Mouse (Mus musculus) CD8-positive naive resting alpha-beta T cell, adult 2 months (primary cell): ENCODE results near the gene Kdelc2.

ENCODE experiments used
- DNase-seq, 2 experiments: peaks; one replicate each; pipeline ENCODE4 v3.0.0; 2022; ENCODE audit warnings: low read depth in 2 of 2, low spot score in 2 of 2

Gene Kdelc2

DNA sequence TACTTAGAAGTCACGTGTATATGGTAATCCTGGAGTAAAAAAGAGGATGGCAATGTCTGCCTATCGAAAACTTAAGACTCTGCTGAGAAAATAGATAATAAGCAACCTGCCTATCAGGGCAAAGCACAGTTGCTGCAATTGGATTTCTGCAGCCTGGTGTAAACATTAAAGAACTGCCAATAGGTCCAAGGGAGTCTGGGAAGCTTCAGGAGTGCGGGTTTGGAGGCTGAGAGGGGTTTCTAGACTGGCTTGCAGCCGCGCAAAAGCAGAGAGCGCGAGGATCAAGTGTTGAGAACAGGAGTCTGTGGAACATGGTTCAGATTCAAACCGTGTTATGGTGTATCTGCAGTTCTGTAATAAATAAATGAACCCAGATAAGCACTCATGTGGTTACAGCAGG is 1.0 kb downstream of the Kdelc2 start:
- no peak for DNase-seq

DNA sequence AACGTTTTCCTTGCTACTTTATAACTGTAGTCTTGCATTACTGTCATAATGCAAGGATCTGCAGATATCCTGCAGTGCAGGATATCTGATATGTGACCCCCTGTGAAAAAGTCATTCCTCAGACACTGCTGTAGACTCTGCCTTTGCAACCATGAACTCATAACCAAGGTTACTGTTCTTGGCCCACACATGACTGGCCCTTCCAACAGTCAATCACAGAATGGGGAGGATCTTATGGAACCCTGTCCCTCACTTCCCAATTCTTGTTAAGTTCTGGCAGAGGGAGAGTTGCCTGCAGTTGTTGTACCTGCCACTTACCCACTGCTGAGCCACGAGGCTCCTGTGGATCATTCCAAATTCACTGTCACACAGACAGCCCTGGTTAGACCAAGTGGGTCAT is 3.6 kb downstream of the Kdelc2 start:
- no peak for DNase-seq

DNA sequence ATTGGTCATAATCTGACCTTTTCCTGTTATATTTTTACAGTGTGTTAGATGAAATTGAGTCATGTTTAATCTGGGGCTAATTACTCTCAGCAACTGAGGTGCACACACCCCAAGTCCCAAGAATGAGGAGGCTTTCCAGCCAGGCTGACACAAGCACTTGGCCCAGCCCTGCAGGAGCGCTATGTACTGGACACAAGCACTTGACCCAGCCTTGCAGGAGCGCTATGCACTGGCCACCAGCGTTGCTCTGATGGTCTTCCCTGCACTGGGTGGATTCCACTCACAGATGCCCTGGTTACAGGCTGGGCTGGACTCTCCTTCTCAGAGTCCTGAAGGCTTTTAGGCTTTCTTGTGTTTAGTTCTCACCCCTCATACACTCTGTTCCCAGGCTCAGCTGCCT is 5.3 kb downstream of the Kdelc2 start:
- DNase-seq = no peak

DNA sequence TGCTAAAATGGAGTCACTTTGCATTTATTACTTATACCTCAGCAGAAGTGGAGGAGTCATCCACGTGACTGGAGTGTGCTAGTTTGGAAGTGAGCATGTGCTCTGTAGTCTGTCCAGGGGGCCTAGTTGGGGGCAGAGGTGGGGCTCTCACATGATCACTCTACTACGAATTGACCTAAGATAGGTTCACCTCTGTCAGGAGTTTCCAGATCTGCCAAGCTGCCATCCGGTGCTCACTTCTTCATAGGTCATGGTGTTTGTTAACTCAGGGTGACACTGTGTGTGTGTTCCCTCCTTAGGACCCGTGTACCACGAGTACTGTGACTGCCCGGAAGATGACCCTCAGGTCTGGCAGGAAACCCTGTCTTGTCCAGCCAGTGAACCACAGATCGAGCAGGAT is 6.3 kb downstream of the Kdelc2 start:
- DNase-seq = no peak

DNA sequence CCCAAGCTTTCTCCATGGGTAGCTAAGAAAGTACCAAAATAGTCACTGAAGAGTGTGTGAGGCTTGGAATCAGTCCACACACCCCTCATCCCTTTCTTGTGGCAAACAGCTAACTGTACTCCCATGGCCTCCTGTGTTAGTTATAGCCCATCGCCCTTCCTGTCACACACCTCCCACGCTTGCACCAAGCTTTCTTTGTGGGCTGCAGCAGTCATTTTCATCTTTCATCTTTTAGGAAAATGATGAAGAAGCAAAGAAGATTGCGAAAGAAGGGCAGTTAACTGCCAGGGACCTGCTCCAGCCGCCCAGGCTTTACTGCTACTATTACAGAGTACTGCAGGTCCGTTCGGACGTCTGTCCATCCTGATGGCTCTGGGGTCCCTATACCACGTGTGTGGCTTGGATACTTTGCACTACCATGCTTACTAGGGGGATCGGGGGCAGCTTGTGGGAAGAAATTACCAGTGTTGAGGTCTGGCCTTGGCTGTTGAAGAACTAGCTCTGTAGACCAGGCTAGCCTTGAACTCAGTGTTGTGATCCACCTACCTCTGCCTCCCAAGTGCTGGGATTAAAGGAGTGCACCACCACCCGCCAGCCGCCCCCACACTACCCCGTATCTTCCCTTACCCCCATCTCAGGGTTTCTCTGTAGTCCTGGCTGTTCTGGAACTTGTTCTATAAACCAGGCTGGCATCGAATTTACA is 14.0 kb downstream of the Kdelc2 start:
- DNase-seq = no peak

DNA sequence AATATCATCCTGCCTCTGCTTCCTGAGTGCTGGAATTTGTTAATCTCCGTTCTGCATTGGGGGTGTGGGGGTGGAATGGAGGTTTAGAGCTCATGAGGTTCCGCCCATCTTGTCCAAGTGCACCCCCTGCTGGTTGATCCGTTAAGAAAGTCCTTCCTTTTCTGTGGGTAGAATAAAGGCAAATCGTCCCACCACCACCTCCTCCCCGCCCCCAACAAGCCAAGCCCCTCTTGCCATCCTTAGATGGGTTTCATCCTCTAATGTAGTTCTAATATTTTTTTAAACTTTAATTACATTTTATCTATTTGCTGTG is 14.5 kb downstream of the Kdelc2 start:
- peak; percentile 35 to 66 for DNase-seq

DNA sequence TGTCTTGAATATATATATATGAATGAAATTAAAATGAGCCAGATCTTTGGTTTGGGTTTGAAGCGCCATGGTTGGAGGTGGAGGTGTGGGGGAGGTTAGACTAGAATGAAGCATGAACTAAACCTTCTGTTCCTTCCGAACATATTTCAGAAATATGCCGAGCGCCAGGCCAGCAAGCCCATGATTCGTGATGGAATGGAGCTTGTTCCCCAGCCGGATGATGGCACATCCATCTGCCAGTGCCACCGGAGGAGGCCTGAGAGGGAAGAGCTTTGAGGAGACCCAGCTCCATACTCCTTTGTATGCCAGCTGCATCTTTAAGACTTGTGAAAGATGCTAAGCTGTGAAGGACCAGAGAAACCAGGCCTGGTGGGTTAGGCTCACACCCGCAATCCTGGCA is 15.7 kb downstream of the Kdelc2 start:
- DNase-seq = no peak

DNA sequence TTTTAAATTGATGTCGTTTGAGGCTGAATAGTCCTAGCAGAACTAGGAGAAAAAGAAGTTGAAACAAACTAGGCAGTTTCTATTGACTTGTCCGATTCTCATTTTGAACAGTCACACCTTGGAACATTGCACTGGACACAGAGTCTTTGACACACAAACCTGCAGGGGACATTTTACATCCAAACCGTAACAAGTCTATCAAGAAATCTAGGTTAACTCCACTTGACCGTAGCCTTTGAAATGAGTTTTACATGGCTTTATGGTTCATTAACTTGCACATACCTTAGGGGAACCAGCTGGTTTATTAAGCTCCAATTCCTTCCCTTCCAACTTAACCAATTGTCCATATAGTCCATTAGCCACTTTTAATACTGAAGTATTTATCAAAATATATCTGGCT is 16.9 kb downstream of the Kdelc2 start:
- DNase-seq = no peak

DNA sequence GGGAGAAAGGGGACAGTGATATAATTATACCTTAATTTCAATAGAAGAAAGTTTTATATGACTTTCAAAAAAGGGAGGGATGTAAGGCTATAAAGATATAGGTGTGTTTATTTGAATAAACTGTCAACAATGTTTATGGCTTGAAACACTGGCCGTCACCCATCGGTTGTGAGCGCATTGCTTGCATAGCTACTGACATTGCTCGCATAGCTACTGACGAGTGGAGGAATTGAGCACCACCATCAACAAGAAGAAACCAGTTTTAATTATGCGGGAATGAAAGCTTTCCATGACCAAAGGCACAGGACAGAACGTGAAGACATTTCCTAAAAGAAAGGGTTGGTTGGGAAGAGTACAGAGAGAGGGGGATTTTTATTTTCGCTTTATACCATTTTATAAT is 17.3 kb downstream of the Kdelc2 start:
- DNase-seq = no peak

DNA sequence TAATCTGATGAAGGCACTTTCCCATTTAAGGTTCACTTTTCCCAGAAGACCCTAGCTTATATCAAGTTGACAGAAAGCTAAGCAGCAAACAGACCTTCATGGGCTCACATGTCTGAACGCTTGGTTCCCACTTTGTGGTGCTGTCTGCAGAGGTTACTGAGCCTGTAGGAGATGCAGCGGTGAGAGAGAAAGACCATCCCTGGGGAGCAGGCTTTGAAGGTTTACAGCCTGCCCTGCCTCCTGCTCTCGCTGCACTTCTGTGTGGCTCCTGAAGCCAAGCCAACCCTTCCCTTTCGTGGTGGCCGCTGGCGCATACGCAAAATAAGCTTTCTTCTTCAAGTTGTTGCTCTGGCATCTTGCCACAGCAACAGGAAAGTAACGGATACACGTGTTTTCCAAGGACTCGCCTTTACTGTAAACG is 18.5 kb downstream of the Kdelc2 start, which contains the start of gene 4930550C14Rik:
Gene 4930550C14Rik, plus strand, starts transcription at position 35 of the 421 bp plus-strand sequence.
- no peak for DNase-seq

DNA sequence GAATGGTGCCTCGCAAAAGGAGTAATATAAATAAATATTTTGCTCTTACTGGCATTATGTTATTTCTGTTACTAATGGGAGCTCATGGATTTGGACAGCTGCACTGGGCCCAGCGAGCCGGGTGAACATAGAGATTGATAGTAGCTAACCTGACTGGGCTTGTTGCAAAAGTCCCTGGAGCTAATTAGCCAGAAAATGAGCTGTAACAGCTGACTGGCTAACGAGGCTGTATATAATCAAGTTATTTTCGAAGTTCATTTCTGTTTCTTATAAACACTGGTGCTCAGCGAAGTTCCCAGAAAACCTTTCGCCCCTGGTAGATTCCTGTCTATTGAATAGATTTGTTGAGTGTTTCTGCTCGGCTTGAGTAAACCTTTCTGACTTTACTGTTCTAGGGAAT is 19.2 kb downstream of the Kdelc2 start:
- no peak for DNase-seq

DNA sequence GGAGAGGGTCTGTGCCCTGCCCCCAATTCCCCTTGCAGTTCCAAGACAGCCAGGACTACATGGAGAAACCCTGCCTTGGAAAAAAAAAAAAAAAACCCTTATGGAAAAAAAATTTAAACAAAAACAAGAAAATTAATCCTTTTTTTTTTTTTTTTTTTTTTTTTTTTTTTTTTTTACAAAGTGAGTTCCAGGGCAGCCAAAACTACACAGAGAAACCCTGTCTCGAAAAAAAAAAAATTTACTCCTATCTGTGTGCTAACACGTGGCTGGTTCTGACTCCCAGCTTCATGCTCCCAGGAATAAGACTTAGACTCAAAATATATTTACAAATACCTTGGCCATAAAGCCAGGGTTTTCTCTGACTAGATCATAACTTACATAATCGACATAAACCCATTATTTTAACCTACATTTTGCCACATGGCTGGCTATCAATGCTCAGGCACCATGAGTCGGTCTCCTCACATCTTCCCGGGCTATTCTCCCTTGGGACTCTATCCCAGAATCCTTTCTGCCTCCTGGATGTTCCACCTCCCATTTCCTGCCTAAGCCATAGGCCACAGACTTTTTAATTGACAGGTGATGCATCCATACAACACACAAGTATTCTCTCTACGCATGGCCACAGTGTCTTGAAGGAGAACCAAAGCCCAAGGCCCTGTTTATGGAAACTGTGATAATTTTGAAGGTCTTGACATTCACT is 20.4 kb downstream of the Kdelc2 start:
- no peak for DNase-seq

DNA sequence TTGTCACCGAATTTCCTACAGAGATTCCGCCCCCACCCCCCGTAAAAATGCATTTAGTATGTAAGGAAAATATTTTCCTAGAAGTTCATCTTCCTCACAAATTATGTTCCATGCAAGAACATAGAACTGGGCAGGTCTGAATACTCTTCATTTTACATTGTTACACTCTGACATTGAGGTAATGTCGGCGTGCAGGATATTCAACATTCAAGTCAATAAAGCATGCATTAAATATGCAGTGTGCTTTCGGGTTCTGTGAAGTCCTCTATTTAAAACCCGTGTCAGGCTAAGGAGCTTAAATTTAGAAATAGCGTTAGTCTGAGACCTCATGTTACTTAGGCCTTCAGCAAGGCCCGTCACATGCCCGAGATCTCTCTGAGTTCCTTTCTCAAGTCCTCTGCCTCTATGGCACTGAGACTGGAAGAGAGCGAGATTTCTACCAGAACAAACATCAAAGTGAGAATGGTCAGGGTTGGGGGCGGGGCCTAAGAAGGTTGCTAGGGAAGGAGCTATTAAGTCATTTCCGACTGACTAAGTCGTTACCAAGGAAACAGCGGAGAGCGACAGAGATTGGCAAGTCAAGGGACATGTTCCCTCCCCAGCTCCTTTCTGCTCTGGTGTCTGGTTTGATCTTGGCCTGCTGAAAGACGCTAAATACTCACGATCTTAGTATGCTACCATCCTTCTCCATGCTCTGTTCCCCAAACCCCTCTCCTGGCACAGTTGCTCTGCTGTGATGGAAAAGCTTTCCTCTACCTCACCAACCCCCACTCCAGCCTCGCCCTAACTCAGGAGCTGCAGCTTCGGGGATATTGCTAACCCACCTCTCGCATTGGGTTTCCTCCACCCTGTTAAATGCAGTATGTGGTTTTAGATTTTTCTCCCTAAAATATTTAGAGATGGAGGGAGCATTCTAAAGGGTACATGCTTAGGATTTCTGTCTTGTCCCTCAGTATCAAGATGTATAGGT is 21.2 kb downstream of the Kdelc2 start:
- DNase-seq = peak; percentile 73 to 82

DNA sequence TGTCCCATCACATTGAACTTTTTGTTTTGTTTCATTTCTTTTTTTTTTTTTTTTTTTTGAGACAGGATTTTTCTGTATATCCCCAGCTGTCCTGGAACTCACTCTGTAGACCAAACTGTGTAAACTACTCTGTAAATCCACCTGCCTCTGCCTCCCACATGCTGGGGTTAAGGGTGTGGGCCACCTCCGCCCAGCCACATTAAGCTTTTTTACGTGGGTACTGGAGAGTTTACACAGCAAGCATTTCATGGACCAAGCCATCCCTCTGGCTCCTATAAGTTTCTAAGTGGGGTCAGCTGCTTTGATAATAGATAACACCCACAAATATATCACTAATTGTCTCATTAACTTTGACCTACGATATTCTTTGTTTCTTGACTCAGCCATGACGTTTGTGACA is 24.7 kb downstream of the Kdelc2 start:
- DNase-seq = no peak

DNA sequence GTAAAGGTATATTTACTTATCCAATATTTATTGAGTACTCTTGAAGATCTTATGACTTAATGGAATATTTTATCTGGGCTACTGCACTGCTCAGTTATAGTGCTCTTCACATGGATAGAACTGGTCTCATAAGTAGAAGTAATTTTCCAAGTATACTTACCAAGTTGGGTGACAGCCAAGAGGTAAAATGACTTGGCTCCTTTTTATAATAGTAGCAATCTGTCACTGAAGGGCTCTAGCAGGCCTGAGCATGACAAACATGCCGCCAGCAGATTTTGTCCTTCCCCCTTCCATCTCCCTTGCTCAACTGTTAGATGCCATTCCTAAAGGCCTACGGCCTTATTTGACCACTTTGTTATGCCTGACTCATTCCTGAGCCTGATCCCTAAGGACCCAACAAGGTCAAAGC is 25.1 kb downstream of the Kdelc2 start:
- no peak for DNase-seq

DNA sequence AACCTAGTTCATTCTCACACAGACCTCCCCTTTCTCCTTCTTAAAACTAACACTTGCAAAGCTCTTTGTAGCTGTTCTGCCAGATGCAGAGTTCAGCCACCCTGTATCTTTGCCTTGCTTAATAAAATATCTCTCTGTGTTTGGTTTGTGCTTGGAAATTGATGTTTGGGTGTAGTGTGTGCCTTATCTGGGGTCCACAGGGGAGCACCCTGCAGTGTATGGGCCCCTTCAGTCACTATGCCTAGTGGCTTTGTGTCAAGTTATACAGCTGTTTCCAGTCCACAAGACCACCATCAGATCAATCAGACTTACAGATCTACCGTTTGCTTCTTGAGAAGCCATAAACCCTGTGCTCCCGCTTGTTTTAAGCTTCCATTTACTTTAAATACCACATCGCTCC is 25.6 kb downstream of the Kdelc2 start:
- no peak for DNase-seq

DNA sequence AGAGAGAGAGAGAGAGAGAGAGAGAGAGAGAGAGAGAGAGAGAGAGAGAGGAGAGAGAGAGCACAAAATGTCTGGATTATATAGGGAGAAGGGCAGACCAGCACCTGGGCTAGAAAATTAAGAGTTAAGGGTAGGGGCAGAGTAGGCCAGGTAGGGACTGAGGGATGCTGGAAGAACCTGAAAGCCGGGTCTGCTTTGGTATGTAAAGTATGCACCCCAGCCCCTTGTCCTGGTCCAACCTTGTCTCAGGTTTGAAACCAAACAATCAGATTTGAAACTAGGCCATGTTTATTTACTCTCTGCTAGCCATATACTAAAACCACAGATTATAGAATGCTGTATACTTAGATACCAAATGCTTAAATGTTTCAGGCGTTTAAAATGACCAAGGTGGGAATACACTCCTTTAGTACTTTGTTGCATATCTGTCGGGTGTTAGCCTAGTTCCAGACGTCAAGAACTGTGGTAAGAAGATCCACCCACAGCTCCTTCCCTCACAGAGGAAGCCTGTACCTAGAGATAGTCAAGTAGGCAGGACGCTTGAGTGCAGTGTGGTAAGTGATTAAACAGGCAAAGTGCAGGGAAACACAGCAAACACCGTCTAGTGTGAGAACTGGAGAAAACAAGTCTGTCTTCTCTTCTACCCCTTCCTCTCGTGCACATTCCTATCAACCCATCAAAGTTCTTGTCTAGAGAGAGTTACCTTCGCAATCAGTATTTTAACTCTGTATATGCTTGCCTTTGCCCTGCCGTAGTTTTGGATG is 38.5 kb downstream of the Kdelc2 start:
- no peak for DNase-seq

DNA sequence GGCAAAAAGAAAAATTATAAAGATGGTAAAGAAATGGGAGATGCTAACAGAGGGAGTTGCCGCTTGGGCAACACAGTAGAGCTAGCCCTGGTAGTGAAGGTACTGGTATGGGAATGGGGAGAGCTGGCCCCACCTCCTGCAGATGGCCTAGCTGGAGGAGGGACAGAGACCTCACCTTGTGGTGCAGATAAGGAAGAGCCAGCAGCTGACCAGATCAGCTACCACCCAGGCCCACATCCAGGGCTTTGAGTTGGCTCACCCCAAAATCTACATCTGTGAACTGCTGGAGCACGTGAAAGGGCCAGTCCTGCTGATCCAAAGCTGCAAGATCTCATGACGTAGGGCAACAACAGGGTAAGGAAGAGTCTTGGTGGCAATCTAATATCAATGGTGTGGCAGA is 42.9 kb downstream of the Kdelc2 start:
- no peak for DNase-seq

DNA sequence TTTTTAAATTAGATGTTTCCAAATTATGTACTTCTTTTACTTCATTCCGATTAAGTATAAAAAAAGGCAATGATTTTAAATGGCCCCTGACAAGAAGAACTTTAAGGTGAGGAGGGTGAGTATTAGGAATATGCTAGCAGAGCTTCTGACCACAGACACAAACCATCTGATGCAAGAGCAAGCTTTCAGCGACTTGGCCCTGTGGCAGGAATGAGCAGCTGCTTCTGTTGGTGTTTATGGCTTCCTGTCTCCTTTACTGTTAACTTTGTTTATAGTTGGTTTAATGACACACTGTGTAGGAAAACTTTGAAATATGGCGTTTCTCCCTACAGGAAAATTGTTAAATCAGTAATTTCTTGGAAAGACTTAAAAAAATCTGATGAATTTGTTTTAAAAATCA is 43.8 kb downstream of the Kdelc2 start:
- no peak for DNase-seq

DNA sequence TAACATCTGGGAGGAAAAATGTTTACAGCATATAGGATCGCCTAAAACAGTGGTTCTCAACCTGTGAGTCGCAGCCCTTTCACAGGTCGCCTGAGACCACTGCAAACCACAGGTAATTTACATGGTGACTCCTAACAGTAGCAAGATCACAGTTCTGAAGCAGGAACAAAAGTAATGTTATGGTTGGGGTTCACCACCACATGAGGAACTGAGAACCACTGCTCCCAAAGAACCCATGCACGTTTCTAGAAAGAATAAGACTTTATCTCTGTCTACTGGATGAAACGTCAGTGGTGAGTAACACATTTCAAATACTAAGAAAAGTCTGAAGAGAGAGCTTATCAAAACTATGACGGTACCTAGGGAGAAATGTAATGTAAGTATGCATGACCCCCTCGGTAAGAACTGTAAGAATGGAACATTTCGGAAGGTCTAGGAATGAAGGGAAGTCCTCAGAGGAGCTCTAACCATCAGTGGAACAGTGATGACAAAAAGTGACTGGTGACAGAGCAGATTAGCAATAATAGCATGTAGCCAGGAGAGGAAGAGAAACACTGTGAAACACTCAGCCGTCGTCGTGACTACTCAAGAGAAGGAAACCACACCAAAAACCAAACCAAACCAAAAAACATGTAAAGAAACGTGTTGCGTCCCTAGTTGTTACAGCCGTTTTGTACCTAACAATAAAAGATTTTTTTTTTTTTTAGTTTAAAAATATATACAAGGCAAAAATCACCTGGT is 52.2 kb downstream of the Kdelc2 start:
- no peak for DNase-seq
